Mouse (Mus musculus) left cerebral cortex, postnatal 14 days (tissue): ENCODE data around the gene Sugct. TPM values are rescaled to one million over a fixed set of nuclear protein-coding genes. Genes with fewer than 3 reads are reported as not detected.

ENCODE experiments used
- DNase-seq, 2 experiments: peaks; one replicate each; pipeline ENCODE4 v3.0.0; 2021 to 2022; ENCODE audit warnings: low spot score in 2 of 2, mixed read lengths in 1 of 2
- intact Hi-C: fragments of 180-260 bp; cut with DNase I; formaldehyde crosslinking; loops from one replicate; pipeline ENCODE4 v1.15.1; 2025
- total RNA-seq, 2 experiments: library from RNA; stranded (reverse); gene quantifications; 2 replicates each; pipeline ENCODE4 v1.2.3; 2021

Gene Sugct
- total RNA-seq, 2 experiments from 2014 or later = 0.92 to 1.9 TPM

DNA sequence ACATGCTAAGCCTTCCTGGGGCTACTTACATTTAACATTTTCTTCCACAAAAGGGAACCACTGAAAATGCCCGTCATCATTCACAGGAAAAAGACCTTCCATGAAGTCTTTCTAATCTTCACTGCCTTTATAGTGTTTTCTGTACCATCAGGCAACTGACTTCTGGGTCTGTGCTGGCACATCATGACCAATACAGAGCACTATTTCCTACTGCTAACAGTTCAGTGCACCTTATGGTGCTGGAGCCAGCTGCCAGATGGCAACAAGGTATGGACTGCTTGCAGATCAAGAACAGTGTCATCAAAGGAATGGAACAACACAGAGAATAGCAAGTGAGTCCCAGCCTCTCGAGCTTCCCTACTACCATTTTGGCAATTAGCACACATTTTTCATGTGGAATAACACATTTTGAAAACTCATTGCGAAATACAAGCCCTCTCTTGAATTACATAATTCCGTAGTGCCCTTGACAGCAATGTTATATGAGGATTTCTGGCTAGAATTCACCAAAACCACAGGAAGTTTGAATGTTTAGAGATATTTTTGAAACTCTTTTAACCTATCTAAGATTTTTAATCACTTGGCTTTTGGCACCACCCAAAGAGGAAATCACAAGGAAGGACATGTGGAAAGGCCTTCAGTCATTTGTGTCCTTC is 359.3 kb downstream of the Sugct start:
- intact Hi-C loops = no loop called here

DNA sequence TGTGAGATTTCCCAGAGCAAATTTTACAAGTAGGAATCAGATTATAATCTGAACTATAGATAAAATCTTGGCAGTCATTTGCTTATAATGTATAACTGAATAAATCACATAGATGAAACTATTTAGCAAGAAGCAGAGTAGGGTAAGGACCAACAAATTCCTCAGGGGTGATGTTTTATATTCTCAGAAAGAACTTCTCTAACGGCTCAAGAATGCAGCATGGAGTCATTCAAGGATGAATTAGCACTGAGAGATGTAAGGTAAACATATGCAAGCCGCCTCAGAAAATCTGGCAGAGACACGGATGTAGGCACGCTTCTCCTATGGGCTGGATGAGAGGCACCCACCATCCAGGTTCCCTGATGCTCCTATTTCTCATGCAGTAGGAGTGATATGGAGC is 368.5 kb downstream of the Sugct start:
- DNase-seq = no peak
- intact Hi-C loops = no loop called here

More for the DNA sequence above, 359.3 kb downstream of the Sugct start:
- no peak for DNase-seq

DNA sequence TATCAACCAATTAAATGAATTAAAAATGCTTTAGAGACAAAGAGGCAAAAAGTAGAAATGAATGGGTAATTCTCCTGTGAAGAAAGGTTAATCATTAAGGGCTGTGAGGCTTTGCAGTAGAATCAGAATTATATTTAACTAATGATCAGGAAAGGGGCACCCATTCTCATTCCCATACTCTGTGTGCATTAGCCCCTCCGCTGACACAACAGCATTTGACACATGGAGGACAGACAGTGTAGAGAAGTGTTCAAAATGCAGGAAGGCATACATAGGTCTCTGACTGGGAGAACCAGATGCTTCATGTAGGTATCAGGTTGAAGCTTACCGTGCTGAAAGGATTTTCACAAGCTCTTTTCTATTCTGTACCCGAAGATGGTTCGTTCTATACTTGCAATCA is 393.8 kb downstream of the Sugct start:
- no peak for DNase-seq
- intact Hi-C loops = no loop called here

DNA sequence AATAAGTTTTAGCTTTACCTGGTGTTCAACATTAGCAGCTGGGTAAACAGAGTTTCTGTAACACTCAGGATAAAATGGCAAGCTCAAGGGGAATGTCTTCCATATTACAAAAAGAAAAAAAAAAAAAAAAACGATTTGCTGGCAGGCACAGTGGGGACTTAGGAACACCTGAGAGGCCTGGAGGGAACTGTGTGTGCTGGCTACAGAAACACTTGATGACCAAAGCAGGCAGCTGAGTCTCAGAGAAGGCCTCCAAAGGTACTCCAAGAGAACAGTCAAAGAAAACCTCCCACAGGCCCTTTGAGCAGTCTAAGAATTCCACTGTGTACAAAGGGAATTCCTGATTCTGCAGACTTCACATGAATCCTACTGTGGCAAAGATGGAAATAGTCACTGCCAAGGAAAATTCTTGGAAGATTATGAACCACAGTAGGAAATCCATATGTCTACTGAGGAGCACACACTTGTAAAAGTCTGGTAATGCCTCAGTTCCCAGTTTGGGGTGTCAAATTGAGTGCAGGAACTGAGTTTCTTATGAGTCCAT is 397.8 kb downstream of the Sugct start:
- no peak for DNase-seq
- intact Hi-C loops = no loop called here

DNA sequence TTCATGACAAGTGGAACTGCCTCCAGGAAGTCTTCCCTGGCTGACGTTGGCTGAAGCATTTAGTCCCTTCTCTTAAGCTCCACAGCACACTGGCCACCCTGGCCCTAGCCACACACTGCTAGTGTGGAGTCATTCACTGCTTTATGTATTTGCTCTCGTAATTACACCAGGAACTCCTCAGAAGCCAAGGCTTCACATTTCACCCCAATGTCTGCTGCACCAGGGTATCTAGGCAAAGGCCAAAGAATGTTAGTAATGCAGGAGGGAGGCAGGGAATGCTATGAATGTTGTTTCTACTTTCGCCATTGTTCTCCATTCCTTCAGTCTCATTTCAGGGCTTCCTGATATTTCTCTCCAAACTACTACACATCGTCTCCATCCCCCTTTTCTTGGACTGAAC is 398.4 kb downstream of the Sugct start:
- intact Hi-C loops = no loop called here
- no peak for DNase-seq

DNA sequence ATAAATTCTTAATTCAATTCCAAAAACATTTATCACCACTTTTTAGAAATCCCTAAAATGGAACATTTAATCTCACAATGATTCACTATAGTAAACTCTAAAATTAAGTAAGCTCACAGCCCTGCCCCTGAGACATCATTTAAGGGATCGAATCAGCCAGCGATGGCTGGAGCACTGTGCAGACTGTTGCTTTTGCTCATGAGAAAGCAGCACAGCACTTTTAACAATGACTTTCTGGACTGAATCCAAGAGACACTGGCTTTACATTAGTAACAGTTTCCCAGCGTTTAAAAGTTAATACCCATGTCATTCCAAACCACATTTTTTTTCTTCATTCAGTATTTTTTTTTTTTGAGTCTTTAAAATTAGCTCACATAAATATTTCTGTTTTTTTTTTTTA is 398.9 kb downstream of the Sugct start:
- intact Hi-C loops = no loop called here

DNA sequence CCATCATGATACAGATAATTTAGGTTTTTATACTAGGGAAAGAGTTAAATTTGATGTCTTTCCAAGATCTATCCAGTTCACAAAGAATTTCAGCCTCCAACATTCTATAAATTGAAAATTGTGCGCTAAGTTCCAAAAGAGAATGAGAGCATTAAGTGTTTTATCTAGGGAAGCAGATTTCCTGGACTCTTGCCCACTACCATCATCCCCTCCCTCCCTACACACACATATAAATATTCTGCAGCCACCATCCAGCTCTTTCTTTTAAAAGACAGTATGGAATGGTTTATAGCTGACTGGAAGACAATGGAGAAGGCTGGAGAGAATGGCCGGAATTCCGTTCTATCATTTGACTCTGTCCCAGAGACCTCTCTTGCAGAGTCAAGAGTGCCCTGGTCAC is 404.3 kb downstream of the Sugct start:
- intact Hi-C loops = no loop called here
- no peak for DNase-seq

More for the DNA sequence above, 398.9 kb downstream of the Sugct start:
- DNase-seq = no peak

DNA sequence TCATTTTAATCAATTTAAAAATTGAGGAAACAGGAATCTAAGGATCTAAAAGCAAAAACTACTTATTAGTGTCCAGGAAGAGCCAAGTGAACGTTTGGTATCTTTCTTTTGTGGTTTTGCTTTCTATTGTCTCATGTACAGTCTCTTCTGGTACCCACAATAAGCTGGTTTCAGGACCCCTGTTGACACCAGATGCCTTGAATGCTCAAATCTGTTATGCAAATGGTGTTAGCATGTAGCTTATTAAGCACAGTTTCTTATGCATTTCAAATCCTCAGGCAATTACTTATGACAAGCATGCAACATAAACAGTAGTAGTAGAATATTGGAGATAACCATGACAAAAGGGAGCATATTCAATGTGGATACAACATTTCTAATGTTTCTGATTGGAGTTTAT is 407.0 kb downstream of the Sugct start:
- intact Hi-C loops = no loop called here

DNA sequence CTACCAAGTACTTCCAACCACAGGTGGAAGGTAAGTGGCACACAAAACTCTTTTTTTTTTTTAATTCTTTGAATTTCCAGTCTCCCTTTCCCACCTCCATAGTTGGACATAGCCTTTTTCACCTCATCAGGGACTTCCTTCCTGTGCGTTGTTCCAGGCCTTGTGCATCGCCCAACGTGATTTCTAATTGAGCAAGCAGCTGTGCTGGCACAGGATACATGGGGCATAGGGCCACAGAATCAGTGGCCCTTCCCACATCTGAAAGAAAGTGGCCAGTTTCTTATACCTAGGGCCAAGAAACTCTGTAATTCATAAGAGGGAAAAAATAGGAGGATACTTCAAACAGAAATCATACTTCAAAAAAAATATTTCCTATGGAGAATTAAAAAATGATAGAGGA is 449.4 kb downstream of the Sugct start:
- intact Hi-C loops = no loop called here
- no peak for DNase-seq

More for the DNA sequence above, 407.0 kb downstream of the Sugct start:
- DNase-seq = no peak

DNA sequence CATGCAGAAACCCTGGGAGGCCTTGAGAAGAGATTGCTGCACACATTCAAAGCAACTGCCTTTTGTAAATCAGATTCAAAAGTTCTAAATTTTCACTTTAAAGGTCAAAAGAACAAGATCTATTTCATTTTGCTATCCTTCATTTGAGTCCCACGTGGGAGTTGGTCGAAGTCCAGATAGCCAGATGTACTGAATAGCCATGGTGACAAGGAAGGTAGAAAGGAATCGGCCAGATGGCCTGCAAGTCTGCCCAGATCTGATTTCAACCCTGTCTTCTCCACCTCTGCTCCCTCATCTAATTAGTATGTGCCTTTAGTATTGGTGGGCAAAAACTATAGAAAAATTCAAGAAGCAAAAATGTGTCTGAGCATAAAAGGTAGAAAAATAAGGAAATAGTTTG is 478.8 kb downstream of the Sugct start:
- intact Hi-C loops = no loop called here
- DNase-seq = no peak

DNA sequence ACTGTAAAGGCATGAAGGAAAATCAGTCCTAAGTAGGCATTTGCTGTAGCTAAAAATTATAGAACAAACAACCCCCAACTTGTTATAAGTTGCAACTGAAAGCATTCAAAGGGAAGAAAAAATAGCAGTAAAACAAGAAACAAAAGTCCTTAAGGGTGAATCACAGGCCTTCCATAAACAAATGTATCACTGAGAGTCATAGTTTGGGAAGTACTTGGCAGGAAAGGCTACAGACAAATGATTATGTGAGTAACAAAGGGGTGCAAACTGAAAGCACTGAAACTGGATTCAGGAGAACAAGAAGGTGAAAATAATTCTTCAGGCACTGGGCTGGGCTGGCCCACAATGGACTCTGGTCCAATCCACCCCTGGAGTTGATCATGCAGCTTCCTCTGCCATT is 482.7 kb downstream of the Sugct start:
- intact Hi-C loops = no loop called here

DNA sequence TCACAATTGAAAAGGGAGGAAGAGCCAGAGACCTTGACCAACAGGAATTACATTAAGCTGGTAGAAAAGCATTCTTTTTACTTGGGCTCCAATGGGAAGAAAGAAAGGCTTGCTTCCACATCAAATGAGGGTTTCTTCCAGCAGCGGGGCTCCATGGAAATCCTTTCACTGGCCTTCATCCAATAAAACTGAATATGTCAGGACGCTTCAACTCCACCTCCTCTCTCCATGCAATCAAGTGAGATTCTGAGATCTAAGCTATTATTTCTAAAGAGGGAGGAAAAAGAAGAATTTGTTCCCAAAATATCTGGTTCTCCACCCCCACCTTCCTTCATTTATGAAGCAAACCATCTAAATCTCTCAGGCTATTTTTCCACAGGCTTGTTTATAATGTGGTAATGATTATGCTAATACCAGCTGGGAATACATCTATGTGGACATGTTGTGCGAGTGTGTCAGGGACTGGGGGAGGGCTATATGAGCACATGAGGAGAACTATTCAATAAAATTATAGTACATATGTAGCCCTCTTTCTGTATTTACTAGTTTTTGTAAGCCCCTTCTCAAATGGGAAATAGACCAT is 505.1 kb downstream of the Sugct start:
- no peak for DNase-seq
- intact Hi-C loops = no loop called here

More for the DNA sequence above, 482.7 kb downstream of the Sugct start:
- DNase-seq = no peak

DNA sequence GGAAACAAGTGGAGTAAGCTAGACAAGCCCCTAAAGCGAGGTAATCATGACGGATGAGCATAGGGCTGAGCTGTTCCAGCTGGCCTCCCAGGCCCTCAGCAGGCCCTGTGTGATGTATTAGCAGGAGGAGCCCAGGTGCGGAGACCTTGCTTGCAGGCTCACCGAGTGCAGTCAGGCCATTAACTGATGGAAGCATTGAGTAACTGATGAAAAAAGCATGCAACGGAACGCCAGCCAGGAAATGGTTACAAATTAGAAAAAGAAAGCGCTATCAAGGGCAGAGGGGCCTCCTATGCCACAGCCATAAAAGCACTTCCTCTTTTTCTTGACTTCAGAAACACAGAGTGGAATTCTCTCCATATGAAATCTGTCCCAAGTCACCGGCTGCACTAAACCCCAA is 510.1 kb downstream of the Sugct start:
- DNase-seq = no peak
- intact Hi-C loops = no loop called here

DNA sequence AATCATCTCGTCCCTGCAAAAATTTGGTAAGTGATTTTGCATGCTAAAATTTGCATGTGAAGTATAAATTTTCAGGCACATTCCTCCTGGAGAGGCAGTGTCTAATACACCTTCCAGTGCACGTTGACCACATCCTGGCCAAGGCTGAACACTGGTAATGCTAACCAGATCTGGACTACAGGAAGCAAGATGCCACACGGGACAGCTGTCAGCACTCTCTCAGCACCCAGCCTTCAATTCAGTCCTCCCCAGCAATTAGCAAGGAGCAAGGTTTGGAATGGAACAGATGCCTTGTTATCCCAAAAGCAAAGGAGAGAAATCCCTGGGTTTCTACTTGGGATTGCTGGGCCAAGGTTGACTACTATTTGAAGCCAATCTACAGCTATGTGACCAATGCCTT is 529.4 kb downstream of the Sugct start:
- no peak for DNase-seq
- intact Hi-C loops = no loop called here

DNA sequence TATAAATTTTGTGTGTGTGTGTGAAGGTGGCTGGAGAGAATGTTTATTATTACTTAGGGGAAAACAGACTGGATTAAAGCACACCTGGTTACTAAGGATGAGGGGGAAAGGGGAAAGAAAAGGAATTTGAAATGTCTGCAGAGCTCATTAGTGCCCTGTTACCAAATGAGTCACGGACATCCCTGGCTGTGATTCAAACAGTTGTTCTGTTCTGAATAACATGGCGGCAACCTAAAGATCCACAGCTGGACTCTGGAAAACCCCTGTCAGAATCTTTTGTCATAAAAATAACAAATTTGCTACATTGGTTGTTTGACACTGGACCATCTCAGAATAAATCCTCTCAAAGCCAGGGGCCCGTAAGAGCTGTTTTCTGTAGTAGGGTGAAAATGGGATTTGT is 530.6 kb downstream of the Sugct start:
- DNase-seq = no peak
- intact Hi-C loops = no loop called here

DNA sequence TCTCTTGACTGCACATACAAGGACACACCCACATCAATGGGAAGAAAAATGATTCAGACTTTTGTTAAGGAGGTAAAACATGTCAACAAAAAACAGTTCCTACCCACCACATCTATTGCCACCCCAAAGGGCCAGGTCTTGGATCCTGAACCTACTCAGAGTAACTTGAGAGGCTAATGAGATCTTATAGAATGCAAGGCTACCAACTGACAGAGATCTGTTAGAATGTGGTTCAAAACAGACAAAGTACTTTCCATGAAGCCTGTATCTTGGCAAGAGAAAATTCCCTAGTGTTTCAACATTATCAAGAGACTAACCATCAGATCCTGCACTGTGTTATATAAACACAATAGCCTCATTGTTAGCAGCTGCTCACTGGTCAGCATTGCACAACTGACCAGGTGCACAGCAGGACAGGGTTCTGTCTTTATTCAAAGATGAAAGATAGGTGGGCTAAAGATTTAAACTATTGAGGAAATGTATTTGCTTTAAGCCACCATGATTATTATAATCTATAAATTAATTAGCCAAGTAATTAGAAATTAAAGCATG is 548.8 kb downstream of the Sugct start:
- intact Hi-C loops = no loop called here

DNA sequence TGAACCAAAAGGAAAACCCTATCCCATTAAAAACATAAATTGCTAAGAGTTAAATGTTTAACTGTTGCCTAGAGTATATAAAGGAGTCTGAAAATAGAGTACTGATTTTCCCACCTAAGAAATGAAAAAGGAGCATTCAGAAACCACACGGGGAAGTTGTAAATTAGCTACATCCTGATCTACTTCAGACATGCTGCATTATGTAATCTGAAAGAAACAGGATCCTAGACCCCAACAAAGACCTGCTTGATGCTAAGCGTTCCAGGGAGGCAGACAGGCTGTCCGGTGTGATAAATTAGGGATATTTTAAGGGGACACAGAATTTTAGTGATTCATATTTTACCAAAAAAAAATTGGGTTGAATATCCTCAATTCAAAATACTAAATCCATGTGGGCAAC is 579.3 kb downstream of the Sugct start:
- intact Hi-C loops = no loop called here
- no peak for DNase-seq

More for the DNA sequence above, 548.8 kb downstream of the Sugct start:
- DNase-seq = no peak

DNA sequence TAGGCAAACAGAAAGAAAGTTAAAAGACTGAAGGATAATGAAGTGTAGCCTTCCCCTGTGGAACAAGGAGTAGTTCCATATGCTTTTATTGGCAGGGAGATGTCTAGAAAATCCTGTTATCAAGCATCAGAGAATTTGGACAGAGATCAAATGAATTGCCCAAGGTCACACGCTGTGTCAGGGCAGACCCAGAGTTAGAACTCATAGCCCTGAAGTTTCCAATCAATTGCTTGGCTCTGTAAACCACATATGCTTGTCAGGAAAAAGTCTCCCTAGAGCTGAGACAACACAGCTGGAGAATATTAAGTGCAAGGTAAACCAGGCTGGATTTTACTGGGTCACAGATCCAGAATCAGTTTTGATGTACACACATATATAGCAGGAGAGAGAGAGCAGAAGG is 593.0 kb downstream of the Sugct start:
- intact Hi-C loops = no loop called here
- no peak for DNase-seq

DNA sequence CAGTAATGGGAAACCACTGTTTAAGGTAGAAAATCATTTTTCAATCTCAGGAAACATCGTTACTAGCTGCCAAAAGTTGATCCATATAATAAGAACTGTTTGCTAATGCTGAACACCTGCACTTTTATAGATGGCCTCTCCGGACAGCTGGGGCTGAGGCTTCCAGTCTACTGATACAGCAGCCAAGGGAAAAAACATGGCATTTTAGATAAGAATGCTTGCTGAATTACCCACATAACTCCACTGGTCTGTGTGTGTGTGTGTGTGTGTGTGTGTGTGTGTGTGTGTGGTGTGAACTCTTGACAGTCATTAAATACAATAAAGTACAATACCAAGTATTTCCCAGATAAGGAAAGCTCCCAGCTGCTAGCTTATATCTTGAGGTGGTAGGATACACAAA is 608.8 kb downstream of the Sugct start:
- intact Hi-C loops = no loop called here
- no peak for DNase-seq

DNA sequence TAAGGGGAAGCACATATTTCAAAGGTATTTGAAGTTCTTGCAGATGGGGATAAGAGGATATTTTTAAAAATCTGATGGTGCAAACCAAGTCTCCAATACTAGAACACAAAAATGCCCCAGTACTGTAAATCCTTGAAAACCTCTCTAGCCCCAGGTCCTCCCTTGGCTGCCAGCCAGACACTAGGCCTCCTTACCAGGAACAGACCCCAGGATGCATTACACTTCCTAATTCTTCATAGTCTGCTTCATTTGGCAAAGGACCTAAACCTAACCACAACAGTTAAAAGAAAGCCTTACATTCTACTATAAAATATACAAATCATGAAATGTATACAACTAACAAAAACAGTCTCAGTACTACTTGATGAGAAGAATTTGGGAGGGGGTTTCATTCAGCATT is 609.2 kb downstream of the Sugct start:
- no peak for DNase-seq
- intact Hi-C loops = no loop called here
